Mouse (Mus musculus) granulocyte monocyte progenitor cell, adult 5-6 weeks (primary cell): ENCODE data around the gene Tmem238. TPM values are rescaled to one million over a fixed set of nuclear protein-coding genes. Genes with fewer than 3 reads are reported as not detected.
"Not testable (repeated sequence)": the region's sequence is repeated elsewhere in the genome, so short reads cannot be mapped to it uniquely, and the experiment has no call there.

Source experiments
- ATAC-seq: replicated peaks from 2 replicates; pipeline ENCODE4 v1.8.0; 2016; ENCODE audit warnings: mild to moderate bottlenecking, moderate TSS enrichment, inconsistent platforms; ENCODE audit not compliant: poor library complexity, severe bottlenecking
- total RNA-seq, 2 experiments: library from RNA; stranded (forward) in 1 of 2; stranded (reverse) in 1 of 2; fragments of 200-712, 200-1000 nt in 1 of 2; fragments of >200 nt in 1 of 2; fragmentation: Nextera tagmentation in 1 of 2; gene quantifications; 2 replicates each; pipeline ENCODE4 v1.2.3; 2014 to 2017

Gene Tmem238
- total RNA-seq (2014; fragmentation: Nextera tagmentation) (3.2 and 6.2 TPM in 2 replicates), total RNA-seq (2017) (4.6 and 7.6 TPM in 2 replicates)

GRCm38 (mm10) chr7:4789436-4789935, at the start of gene Tmem238:
Gene Tmem238, minus strand, starts transcription at chr7:4789656.
- ATAC-seq, result peak; percentile 4; the same call in 1 of the 2 replicates

GRCm38 (mm10) chr7:4837639-4838038, 48.2 kb upstream of the Tmem238 start:
- no peak for ATAC-seq

DNA sequence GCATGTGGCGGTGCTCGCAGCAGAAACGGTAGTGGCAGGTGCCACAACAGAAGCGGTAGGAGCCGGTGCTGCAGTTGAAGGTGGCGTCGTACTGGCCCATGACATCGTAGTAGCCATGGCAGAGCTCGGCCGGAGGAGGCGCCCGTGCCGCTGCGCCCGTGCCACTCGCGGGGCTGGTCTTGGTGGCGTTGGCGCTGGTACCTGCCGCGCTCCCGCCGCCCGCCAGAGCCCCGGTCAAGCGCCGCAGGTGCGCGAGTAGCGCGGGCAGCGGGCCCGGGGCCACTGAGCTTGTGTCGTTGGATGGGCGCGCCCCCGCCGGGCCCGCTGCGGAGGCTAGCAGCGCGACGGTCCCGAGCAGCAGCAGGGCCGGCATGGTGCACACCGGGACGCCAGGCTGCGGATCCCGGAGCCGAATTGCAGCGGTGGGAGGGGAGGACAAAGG, 46.9 kb upstream of the Tmem238 start:
- ATAC-seq, result peak; percentile 95

- ATAC-seq, result peak; percentile 43
Observed at GRCm38 (mm10) chr7:4835631-4836327, 46.3 kb upstream of the Tmem238 start.

DNA sequence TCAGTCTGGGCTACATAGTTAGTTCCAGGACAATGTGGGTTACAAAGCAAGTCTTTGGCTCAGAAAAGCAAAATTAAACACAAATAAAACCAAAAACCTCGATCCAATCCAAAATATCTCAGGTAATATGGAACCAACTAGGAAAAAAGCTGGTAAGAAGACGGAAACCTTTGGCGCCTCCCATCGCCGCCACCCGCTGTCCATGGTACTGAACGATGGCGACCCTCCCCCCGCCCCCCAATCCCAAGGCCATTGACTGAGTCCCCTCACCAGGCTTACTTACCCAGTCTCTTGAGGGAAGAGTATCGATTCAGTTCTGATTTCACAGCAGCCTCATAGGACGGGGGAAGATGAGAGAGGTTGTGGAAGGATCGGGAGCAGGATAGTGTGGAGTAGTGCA, 41.0 kb upstream of the Tmem238 start:
- no peak for ATAC-seq

DNA sequence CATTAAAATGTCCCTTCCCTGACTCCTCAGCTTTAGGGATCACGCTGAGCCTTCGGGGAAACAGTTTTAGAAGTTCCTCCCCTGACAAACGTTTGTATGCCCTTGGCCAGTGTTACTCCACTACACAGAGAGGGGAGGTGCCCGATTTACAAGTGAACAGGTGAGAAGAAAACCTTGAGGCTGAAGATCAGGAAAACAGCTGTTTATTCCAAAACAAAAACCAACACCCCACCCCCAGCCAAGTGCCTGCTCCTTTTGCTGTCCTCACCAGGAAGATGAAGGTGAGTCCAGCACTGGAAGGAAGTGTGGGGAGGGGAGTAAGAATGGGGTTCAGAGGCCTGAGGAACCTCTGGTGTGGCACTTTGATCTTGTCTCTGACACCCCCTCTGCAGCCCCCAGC, 35.9 kb upstream of the Tmem238 start:
- no peak for ATAC-seq

GRCm38 (mm10) chr7:4822162-4822907, 32.9 kb upstream of the Tmem238 start:
- ATAC-seq, result no peak

GRCm38 (mm10) chr7:4821690-4822089, 32.2 kb upstream of the Tmem238 start:
- ATAC-seq, result no peak

GRCm38 (mm10) chr7:4820925-4821324, 31.5 kb upstream of the Tmem238 start:
- ATAC-seq, result not testable (repeated sequence)

DNA sequence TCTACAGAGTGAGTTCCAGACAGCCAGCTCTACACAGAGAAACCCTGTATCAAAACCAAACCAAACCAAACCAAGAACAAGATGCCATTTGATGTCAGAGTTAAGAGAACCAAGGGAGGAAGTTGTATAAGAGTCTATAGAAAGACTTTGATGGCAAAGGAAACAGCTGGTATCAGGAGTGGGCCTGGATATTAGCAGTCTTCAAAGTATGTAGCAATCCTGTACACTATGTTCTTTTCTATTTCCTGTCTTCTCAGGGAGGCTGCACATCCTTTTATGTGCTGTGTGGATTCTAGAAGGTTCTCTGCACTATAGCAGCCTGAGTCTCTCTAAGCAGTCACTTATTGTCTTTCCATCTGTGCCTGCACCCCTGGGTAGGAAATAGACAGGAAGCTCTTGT, 27.1 kb upstream of the Tmem238 start:
- no peak for ATAC-seq

- no peak for ATAC-seq
Observed at GRCm38 (mm10) chr7:4813105-4813791, 23.8 kb upstream of the Tmem238 start.

- peak; percentile 87 for ATAC-seq
Observed at GRCm38 (mm10) chr7:4812303-4813104, 23.0 kb upstream of the Tmem238 start, which contains the start of gene Ube2s. Gene Ube2s, minus strand, starts transcription at chr7:4812590.

GRCm38 (mm10) chr7:4811842-4812302, 22.4 kb upstream of the Tmem238 start:
- ATAC-seq, result no peak

DNA sequence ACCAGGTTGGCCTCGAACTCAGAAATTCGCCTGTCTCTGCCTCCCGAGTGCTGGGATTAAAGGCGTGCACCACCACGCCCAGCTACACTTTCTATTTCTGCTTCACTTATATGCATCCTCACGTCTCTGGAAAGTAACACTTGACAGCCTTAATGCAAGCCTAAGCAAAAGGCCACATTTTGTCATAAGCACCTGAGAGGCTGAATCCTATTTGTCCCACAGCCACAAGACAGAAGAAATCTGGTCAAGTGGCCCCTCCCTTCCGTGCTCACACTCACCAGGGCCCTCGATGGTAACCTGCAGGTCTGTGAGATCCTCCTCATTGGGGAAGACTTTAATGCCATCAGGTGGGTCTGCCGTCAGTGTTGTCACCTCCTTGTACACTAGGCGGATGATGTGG, 21.7 kb upstream of the Tmem238 start:
- not testable (repeated sequence) for ATAC-seq

DNA sequence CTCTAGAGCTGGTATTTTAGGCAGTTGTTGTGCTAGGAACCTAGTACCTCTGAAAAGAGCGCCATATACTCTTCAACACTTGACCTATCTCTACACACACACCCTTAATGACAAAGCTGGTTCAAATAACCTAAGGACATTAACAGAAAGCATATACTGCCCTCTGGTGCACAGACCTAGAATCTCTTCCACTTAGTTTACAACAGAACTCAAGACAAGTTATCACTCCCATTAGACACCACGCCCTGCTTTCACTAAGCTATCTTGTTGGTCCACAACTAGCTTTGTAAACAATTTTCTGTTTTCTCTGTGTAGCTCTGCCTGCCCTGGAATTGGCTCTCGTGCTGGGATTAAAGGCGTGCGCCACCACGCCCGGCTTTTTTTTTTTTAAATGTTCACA, 17.3 kb upstream of the Tmem238 start:
- peak; percentile 54 for ATAC-seq

- ATAC-seq, result no peak
Observed at GRCm38 (mm10) chr7:4802247-4802646, 12.8 kb upstream of the Tmem238 start.

GRCm38 (mm10) chr7:4795767-4796433, 6.4 kb upstream of the Tmem238 start:
- ATAC-seq, result peak; percentile 17; the same call in 1 of the 2 replicates

GRCm38 (mm10) chr7:4794631-4795168, 5.2 kb upstream of the Tmem238 start:
- ATAC-seq, result no peak

DNA sequence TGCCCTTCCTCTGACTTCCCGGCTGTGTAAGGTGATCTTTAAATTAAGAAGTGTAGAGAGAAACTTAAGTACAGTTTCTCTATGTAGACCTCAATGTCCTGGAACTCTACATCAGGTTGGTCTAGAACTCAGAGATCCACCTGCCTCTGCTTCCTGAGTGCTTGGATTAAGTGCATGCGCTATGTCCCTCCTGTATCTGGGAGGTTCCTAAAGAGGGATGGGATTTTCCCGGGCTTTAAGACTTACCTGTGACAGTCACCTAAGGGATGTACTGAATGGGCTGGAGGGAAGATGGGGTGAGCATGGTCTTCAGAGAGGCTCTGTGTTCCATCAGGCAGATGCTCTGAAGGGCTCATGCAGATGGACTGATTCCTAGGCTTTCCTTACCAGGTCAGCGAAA, 4.2 kb upstream of the Tmem238 start:
- ATAC-seq, result no peak
